Mouse (Mus musculus) intestine, embryonic 15.5 days (tissue): ENCODE results near the gene Gm10065. TPM values are rescaled to one million over a fixed set of nuclear protein-coding genes. Genes with fewer than 3 reads are reported as not detected.

Experiments used
- ATAC-seq: fragments of 200-750 bp; cut with Nextera tagmentation; 2 replicates; pipeline ENCODE4 v1.8.0; 2017; ENCODE audit warnings: moderate TSS enrichment, moderate library complexity
- H3K27ac ChIP-seq: fragments of 300-500 bp; sonication (generic); 2 replicates; pipeline ENCODE4 v1.5.1; 2015; ENCODE audit warnings: mild to moderate bottlenecking, inconsistent platforms
- H3K27me3 ChIP-seq: fragments of 300-500 bp; sonication (generic); replicated peaks from 2 replicates; pipeline ENCODE4 v1.6.1; 2015; ENCODE audit warnings: inconsistent platforms
- H3K36me3 ChIP-seq: fragments of 300-500 bp; sonication (generic); 2 replicates; pipeline ENCODE4 v1.6.1; 2015; ENCODE audit warnings: inconsistent platforms
- H3K4me1 ChIP-seq: fragments of 300-500 bp; sonication (generic); replicated peaks from 2 replicates; pipeline ENCODE4 v1.6.1; 2015; ENCODE audit warnings: inconsistent platforms
- H3K4me2 ChIP-seq: fragments of 300-500 bp; sonication (generic); replicated peaks from 2 replicates; pipeline ENCODE4 v1.6.1; 2015; ENCODE audit warnings: mild to moderate bottlenecking, inconsistent platforms
- H3K4me3 ChIP-seq: fragments of 300-500 bp; sonication (generic); replicated peaks from 2 replicates; pipeline ENCODE4 v1.5.1; 2015; ENCODE audit warnings: inconsistent platforms
- H3K9ac ChIP-seq: fragments of 300-500 bp; sonication (generic); 2 replicates; pipeline ENCODE4 v1.6.1; 2015; ENCODE audit warnings: inconsistent platforms
- H3K9me3 ChIP-seq: fragments of 300-500 bp; sonication (generic); 2 replicates; pipeline ENCODE4 v1.6.1; 2016; ENCODE audit warnings: inconsistent platforms
- WGBS: fragments of 180-500 bp; shearing (Covaris S2); methylation state at CpG from one replicate; pipeline ENCODE4 v1.1.7; 2015; 5-methylcytosine and 5-hydroxymethylcytosine counted together
- microRNA counts: library from miRNA; unstranded; fragments of <30 nt; microRNA quantifications from one replicate; lab custom pipeline; 2016
- polyA plus RNA-seq: library from polyadenylated mRNA; unstranded; fragments of >200 nt; fragmentation: Nextera tagmentation; extraction: Ambion mirVana; gene quantifications from 2 replicates; pipeline ENCODE4 v1.2.1, GENCODE M21; 2015

The Gm10065 gene
- polyA plus RNA-seq, 1 experiment from 2014 or later: not detected

DNA sequence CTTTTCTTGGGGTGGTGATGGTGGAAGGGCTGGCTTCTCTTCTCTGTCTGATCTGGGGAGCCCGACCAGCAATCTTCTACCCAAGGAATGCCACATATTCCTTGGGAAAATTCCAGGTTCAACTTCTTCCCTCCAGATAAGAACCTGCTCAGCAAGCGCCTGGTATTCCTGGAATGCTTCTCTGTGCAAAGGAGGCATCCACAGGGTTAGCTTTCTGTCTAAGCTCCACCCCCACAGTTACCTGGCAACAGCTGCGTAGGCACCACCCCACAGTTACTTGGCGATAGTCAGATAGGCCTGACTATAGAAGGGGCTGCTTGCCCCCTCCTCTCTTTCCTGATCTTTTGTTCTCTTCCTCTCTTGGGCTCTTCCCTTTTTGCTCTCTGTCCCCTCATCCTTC is 22.9 kb downstream of the Gm10065 start:
- Histone ChIP-seq H3K27me3 (no peaks in the 10 kb centered on the region), H3K4me3 (no peak overlapping the region), H3K4me1 (peaks cover 12% of the 10 kb centered on the region; the same call in 1 of the 2 replicates), H3K9me3 (no peaks in the 10 kb centered on the region), H3K27ac (no peak overlapping the region), H3K36me3 (no peaks in the 10 kb centered on the region), H3K4me2 (peak overlapping the region; percentile 19; the same call in 1 of the 2 replicates), H3K9ac (no peak overlapping the region)
- 8% methylated on average over 4 of the region's 4 CpGs for WGBS
- peak; percentile 76 for ATAC-seq

DNA sequence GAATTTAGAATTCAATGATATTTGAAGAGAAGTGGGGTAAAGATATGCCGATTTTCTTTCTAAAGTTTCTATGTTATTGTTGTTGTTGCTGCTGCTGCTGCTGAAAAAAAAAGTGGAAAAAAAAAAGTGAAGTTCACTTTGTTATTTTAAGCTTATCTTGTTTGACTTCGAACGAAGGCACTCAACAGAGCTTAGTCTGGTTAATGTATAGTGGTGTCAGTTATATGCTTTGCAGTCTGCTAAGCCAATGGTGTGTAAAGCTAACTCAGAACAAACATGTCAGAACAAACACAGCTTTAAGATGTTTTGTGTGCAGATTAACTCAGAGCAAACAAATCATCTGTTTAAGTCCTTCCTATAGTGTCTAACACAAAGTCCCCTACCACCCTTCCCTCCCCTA is 25.1 kb downstream of the Gm10065 start:
- no peak overlapping the region for H3K27ac ChIP-seq
- H3K36me3 ChIP-seq: no peaks in the 10 kb centered on the region
- peak; percentile 64 for ATAC-seq
- WGBS: 44% methylated on average over 3 of the region's 3 CpGs
- peak overlapping the region; percentile 68 for H3K4me2 ChIP-seq
- no peak overlapping the region for H3K4me3 ChIP-seq
- H3K9ac ChIP-seq: no peak overlapping the region
- H3K9me3 ChIP-seq: no peaks in the 10 kb centered on the region
- H3K4me1 ChIP-seq: peaks cover 12% of the 10 kb centered on the region; the same call in 1 of the 2 replicates
- no peaks in the 10 kb centered on the region for H3K27me3 ChIP-seq

- Histone ChIP-seq H3K9ac (peak within 1 kb of the TSS; percentile 64), H3K36me3 (no peaks in the 10 kb centered on the region), H3K9me3 (no peaks in the 10 kb centered on the region), H3K27me3 (no peaks in the 10 kb centered on the region), H3K27ac (peak within 1 kb of the TSS; percentile 87), H3K4me1 (peaks cover 12% of the 10 kb centered on the region; the same call in 1 of the 2 replicates), H3K4me2 (peak within 1 kb of the TSS; percentile 68), H3K4me3 (peak within 1 kb of the TSS; percentile 65)
- peak; percentile 90 for ATAC-seq
- 0% methylated on average over 23 of the region's 23 CpGs for WGBS
These were observed 25.8 kb downstream of the Gm10065 start, which contains the start of gene Zscan26 for GRCm38 (mm10) chr13:21453449-21453848. TSS of gene Zscan26 (minus strand) at chr13:21453730.

DNA sequence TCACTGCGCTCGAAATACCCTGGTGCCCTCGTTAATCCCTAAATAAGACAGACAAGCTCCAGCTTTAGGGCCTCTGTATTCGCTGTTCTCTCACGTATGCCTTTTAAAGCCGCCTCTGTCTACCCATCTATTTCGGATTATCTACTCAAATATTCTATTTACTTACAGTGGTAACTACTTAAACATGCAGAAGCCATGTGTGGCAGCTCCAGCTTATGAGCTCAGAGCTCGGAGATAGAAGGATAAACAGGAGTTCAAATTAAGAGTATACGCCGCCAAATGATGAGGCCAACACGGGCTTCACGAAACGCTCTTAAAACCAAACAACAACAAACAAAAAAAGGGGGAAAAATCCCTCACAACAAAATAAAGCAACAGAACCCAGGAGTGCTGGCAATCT is 26.2 kb downstream of the Gm10065 start:
- Histone ChIP-seq H3K27ac (peak overlapping the region; percentile 87), H3K4me2 (peak overlapping the region; percentile 68), H3K9me3 (no peaks in the 10 kb centered on the region), H3K36me3 (no peaks in the 10 kb centered on the region), H3K4me1 (peaks cover 12% of the 10 kb centered on the region; the same call in 1 of the 2 replicates), H3K27me3 (no peaks in the 10 kb centered on the region), H3K9ac (peak overlapping the region; percentile 64), H3K4me3 (peak overlapping the region; percentile 65)
- ATAC-seq: peak; percentile 6; the same call in 1 of the 2 replicates
- 2% methylated on average over 13 of the region's 13 CpGs for WGBS

DNA sequence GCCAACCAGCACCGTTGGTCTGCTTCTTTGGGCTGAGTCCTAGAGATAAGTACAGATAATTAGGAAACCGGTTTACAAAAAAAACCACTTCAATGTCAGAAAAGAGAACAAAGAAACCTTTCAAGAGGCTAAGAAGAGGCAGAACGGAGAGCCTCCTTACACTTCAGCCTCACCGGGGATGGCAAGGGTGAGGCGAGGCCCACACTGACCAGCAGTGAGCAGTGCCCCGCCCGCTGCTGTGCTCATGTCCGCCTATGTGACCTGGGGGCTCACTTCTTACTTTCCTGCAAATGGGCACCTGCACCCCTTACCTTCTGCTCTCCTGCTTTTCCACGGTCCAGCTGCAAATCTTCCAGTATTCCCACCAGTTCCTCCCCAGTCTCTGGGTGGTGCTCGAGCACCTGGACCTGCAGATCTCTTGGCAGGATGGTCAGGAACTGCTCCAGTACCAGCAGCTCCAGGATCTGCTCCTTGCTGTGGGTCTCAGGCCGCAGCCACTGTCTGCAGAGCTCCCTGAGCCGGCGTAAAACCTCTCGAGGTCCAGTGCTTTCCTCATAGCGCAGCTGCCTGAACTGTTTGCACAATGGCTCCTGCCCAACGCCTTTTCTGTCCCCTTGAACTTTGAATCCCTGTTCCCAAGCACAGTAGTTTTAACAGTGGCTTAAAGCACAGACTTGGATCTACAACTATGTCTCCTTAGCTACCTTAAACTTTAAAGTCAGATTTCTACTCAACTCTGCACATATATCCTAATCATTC is 31.2 kb downstream of the Gm10065 start:
- 69% methylated on average over 16 of the region's 16 CpGs for WGBS

DNA sequence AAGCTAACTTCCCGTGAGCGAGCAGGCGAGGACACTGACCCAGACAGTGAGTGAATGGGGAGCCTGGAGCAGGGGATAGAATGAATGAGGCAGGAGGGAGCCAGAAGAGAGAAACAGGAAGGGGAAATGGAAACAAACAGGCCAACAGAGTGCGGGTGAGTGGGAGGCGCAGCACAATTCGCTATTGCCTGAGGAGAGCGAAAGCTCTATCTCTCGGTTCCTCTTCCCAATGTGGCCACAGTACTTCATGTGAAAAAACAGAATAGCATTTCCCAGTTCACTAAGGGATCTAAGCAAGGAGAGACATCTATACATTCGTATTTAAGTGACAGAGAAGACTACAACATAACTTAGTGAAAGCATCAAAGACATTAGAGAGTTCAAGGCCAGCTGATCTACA is 32.4 kb downstream of the Gm10065 start:
- 82% methylated on average over 9 of the region's 9 CpGs for WGBS
- Histone ChIP-seq H3K27ac (no peak overlapping the region), H3K4me3 (no peak overlapping the region), H3K9me3 (no peaks in the 10 kb centered on the region), H3K4me2 (no peak overlapping the region), H3K4me1 (no peaks in the 10 kb centered on the region), H3K36me3 (peaks cover 17% of the 10 kb centered on the region), H3K9ac (no peak overlapping the region), H3K27me3 (no peaks in the 10 kb centered on the region)
- no peak for ATAC-seq

More for the DNA sequence above, 31.2 kb downstream of the Gm10065 start:
- H3K4me2 ChIP-seq: peak overlapping the region; percentile 7
- H3K9ac ChIP-seq: no peak overlapping the region
- no peaks in the 10 kb centered on the region for H3K27me3 ChIP-seq
- no peaks in the 10 kb centered on the region for H3K9me3 ChIP-seq
- ATAC-seq: peak; percentile 80
- H3K36me3 ChIP-seq: peaks cover 17% of the 10 kb centered on the region
- peaks cover 8% of the 10 kb centered on the region; the same call in 1 of the 2 replicates for H3K4me1 ChIP-seq
- no peak overlapping the region for H3K4me3 ChIP-seq
- peak overlapping the region; percentile 29; the same call in 1 of the 2 replicates for H3K27ac ChIP-seq

DNA sequence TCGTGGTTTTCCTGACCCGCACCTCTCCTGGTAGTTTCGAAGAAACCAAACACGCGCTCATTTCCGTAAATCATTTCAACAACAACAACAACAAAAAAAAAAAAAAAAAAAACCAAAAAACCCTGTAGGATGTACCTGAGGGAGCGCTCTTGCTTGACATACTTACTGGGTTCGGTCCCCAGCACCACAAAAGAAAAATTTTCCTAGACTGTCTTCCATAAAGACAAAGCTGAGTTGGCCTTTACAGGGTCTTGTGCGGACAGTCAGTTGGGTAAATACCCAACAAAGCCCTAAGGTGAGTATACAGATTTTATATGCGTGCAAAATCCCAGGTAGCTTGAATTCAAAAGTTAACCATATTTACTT is 38.1 kb downstream of the Gm10065 start:
- 14% methylated on average over 10 of the region's 10 CpGs for WGBS
- Histone ChIP-seq H3K4me2 (peak overlapping the region; percentile 86), H3K4me3 (peak overlapping the region; percentile 51), H3K4me1 (0 out of 2 replicates have a peak, but pooled peaks cover 2% of the 10 kb centered on the region), H3K9ac (peak overlapping the region; percentile 51), H3K27ac (peak overlapping the region; percentile 77), H3K36me3 (peaks cover 10% of the 10 kb centered on the region), H3K27me3 (no peaks in the 10 kb centered on the region), H3K9me3 (no peaks in the 10 kb centered on the region)
- ATAC-seq: peak; percentile 48; the same call in 1 of the 2 replicates

GRCm38 (mm10) chr13:21440503-21441206 is 38.6 kb downstream of the Gm10065 start, which contains the start of gene Pgbd1:
TSS of gene Pgbd1 (minus strand) at chr13:21441058.
- Histone ChIP-seq H3K9ac (peak within 1 kb of the TSS; percentile 51), H3K9me3 (no peaks in the 10 kb centered on the region), H3K27ac (peak within 1 kb of the TSS; percentile 77), H3K4me2 (peak within 1 kb of the TSS; percentile 86), H3K27me3 (no peaks in the 10 kb centered on the region), H3K4me3 (peak within 1 kb of the TSS; percentile 51), H3K36me3 (peaks cover 10% of the 10 kb centered on the region), H3K4me1 (0 out of 2 replicates have a peak, but pooled peaks cover 2% of the 10 kb centered on the region)
- 2% methylated on average over 32 of the region's 32 CpGs for WGBS
- ATAC-seq: peak; percentile 93

DNA sequence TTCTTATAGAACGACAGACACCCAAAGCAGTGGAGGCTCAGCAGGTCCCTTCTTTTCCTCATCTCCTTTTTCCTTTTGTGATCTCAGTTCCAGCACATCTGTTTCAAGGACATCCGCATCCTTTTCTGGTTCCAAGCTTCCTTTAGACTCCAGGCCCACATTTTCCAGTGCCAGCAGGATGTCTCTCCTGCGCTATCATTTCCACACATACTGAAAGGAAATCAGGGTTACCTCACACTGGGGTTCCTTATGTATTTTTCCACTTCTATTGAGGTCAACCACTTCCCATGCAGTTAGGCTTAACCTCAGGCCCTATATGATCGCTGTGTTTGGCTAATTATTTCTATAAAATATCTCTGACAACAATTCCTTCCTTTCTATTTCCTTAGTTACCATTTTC is 43.8 kb downstream of the Gm10065 start:
- Histone ChIP-seq H3K4me2 (no peak overlapping the region), H3K4me1 (0 out of 2 replicates have a peak, but pooled peaks cover 1% of the 10 kb centered on the region), H3K27ac (no peak overlapping the region), H3K27me3 (no peaks in the 10 kb centered on the region), H3K36me3 (no peaks in the 10 kb centered on the region), H3K9ac (no peak overlapping the region), H3K9me3 (no peaks in the 10 kb centered on the region), H3K4me3 (no peak overlapping the region)
- no peak for ATAC-seq
- WGBS: 86% methylated on average over 4 of the region's 4 CpGs

MicroRNAs encoded within 50 kb of the gene (microRNA counts, 519-probe panel; counts per million panel counts)
- microRNA mmu-miR-1896 (lab: Ali Mortazavi, UCI): 2,817 counts per million, percentile 73 among the panel's probes with 10 or more counts

Other genes with a start within 250 kb of the Gm10065 start
- gene Gpx5, start 186.7 kb downstream of the Gm10065 start, polyA plus RNA-seq: not detected in 2 replicates
- gene Gpx6, start 167.3 kb downstream of the Gm10065 start, polyA plus RNA-seq: not detected in 2 replicates
- not detected in 2 replicates for gene Olfr1367, start 132.5 kb downstream of the Gm10065 start, polyA plus RNA-seq
- 8.6 and 8.7 TPM in 2 replicates for gene Zscan12, start 116.6 kb downstream of the Gm10065 start, polyA plus RNA-seq
- 66.9 and 71.5 TPM in 2 replicates for gene Zkscan3, start 76.7 kb downstream of the Gm10065 start, polyA plus RNA-seq
- gene Pgbd1, start 38.4 kb downstream of the Gm10065 start, polyA plus RNA-seq: 2.2 and 2.3 TPM in 2 replicates
- 26.5 and 27.2 TPM in 2 replicates for gene Zscan26, start 25.7 kb downstream of the Gm10065 start, polyA plus RNA-seq
- 2.2 and 2.9 TPM in 2 replicates for gene Nkapl, start 10.9 kb downstream of the Gm10065 start, polyA plus RNA-seq
- 2.6 and 2.8 TPM in 2 replicates for gene Zkscan4, start 534 bp downstream of the Gm10065 start, polyA plus RNA-seq
- gene AK157302, start 15.8 kb upstream of the Gm10065 start, polyA plus RNA-seq: 0.40 and 0.56 TPM in 2 replicates
- gene Gm11273, start 22.0 kb upstream of the Gm10065 start, polyA plus RNA-seq: 12.6 and 13.1 TPM in 2 replicates
- gene Zkscan8, start 51.7 kb upstream of the Gm10065 start, polyA plus RNA-seq: 3.6 and 5.5 TPM in 2 replicates
- 0.09 and 0.18 TPM in 2 replicates for gene Olfr1366, start 63.4 kb upstream of the Gm10065 start, polyA plus RNA-seq
- not detected in 2 replicates for gene Olfr1535, start 80.5 kb upstream of the Gm10065 start, polyA plus RNA-seq
- not detected in 2 replicates for gene Olfr1364, start 102.3 kb upstream of the Gm10065 start, polyA plus RNA-seq
- not detected in 2 replicates for gene Olfr1362, start 134.6 kb upstream of the Gm10065 start, polyA plus RNA-seq
- not detected in 2 replicates for gene Olfr11, start 163.1 kb upstream of the Gm10065 start, polyA plus RNA-seq
- not detected in 2 replicates for gene Olfr1361, start 183.9 kb upstream of the Gm10065 start, polyA plus RNA-seq
- gene Olfr1360, start 198.0 kb upstream of the Gm10065 start, polyA plus RNA-seq: not detected in 2 replicates
- not detected in 2 replicates for gene Olfr1359, start 218.7 kb upstream of the Gm10065 start, polyA plus RNA-seq
- 1.4 and 4.3 TPM in 2 replicates for gene Hist1h2bl, start 236.7 kb upstream of the Gm10065 start, polyA plus RNA-seq
- gene Hist1h2ai, start 237.0 kb upstream of the Gm10065 start, polyA plus RNA-seq: 14.7 and 32.5 TPM in 2 replicates
- gene Hist1h3h, start 238.2 kb upstream of the Gm10065 start, polyA plus RNA-seq: 5.4 and 13.1 TPM in 2 replicates
- gene Hist1h2bm, start 242.6 kb upstream of the Gm10065 start, polyA plus RNA-seq: 1.7 and 4.3 TPM in 2 replicates